28 mouse cellular contexts compared by ENCODE assay signal in the genomic region with DNA sequence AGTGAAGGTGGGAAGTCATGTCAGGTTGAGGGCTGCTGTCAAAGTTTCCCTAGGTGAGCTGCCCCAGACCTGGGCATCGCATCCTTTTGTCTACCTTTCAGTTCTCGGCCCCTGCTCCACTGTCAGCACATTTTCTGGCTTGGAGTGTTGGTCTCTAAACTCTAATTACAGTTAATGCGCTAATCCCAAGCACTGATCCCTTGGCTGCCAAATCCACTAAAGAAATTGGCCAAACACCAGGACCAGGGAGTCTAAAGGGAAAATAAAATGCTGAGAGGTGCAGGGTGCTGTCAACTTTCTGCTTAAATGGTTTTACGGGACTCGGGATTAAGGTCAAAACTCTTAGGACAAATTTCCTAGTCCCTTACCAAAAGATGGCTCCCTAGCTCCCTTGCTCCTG.
A peak's percentile ranks its signal among the peaks of the same experiment; 100 is the strongest.
DNase-seq lines count a peak whose midpoint lies in the region; ATAC-seq and TF ChIP-seq lines count a peak whose summit lies in the region.
"Had no signal": no experiment of that assay in that cellular context is flagged by ENCODE, and none has a peak within 500 bp of the region (broad histone marks: within the 10 kb centered on the region; RNA-seq: fewer than 3 reads in every experiment).

No protein-coding gene starts in this region.

- peak; percentile 42 to 49 for DNase-seq in heart, postnatal 10 days
- DNase-seq in midbrain, postnatal 0 days (ENCODE audit: low spot score), result peak; percentile 4
- DNase-seq in kidney, postnatal 10 days, result peak; percentile 7
- no peak for DNase-seq in layer of hippocampus, adult 9-11 months
- no peak for DNase-seq in thymus, postnatal 25 days
- DNase-seq: adrenal gland, adult 8-10 months; B cell, adult 2 months; cerebellum, adult 2 months; cerebellum, postnatal 25 days; gastrocnemius, postnatal 14 days; lung, postnatal 4 days; midbrain, embryonic 14.5 days; thymus, adult 2 months had no signal

- H3K4me2 ChIP-seq in heart, embryonic 12.5 days, result no peak overlapping the region
- no peak overlapping the region for H3K4me2 ChIP-seq in midbrain, postnatal 0 days (ENCODE audit: low read depth, low read length, poor library complexity, severe bottlenecking)
- H3K4me2 ChIP-seq in midbrain, embryonic 15.5 days, result no peak overlapping the region
- H3K4me2 ChIP-seq: embryonic facial prominence, embryonic 13.5 days; forebrain, embryonic 15.5 days; heart, embryonic 15.5 days; intestine, embryonic 15.5 days; neural tube, embryonic 13.5 days had no signal

- H3K9ac ChIP-seq in heart, embryonic 12.5 days, result no peak overlapping the region
- no peak overlapping the region for H3K9ac ChIP-seq in midbrain, postnatal 0 days (replicated peaks; ENCODE audit: low read length, poor library complexity, severe bottlenecking)
- H3K9ac ChIP-seq in midbrain, embryonic 15.5 days, result no peak overlapping the region
- H3K9ac ChIP-seq: embryonic facial prominence, embryonic 13.5 days; forebrain, embryonic 15.5 days; heart, embryonic 15.5 days; intestine, embryonic 15.5 days; neural tube, embryonic 13.5 days had no signal

- no peaks in the 10 kb centered on the region for H3K27me3 ChIP-seq in heart, embryonic 12.5 days (replicated peaks)
- no peaks in the 10 kb centered on the region for H3K27me3 ChIP-seq in midbrain, postnatal 0 days (ENCODE audit: insufficient read depth, low read length)
- H3K27me3 ChIP-seq in midbrain, embryonic 15.5 days (replicated peaks), result no peaks in the 10 kb centered on the region
- H3K27me3 ChIP-seq: CH12.LX; embryonic facial prominence, embryonic 13.5 days; forebrain, embryonic 15.5 days; heart, embryonic 15.5 days; intestine, embryonic 15.5 days; neural tube, embryonic 13.5 days; Patski had no signal

- ATAC-seq in heart, embryonic 12.5 days (ENCODE audit: insufficient number of reproducible peaks, low FRiP score), result no peak
- ATAC-seq in midbrain, postnatal 0 days (ENCODE audit: low FRiP score), result no peak
- no peak for ATAC-seq in midbrain, embryonic 15.5 days (replicated peaks)
- ATAC-seq: forebrain, embryonic 15.5 days; hindbrain, embryonic 16.5 days; intestine, embryonic 15.5 days; Patski had no signal

- WGBS in heart, embryonic 12.5 days, result 82% methylated on average over 5 of the region's 5 CpGs
- 62% methylated on average over 5 of the region's 5 CpGs for WGBS in midbrain, postnatal 0 days
- 73% methylated on average over 5 of the region's 5 CpGs for WGBS in midbrain, embryonic 15.5 days

- TF ChIP-seq CTCF in midbrain, postnatal 0 days (IDR thresholded peaks at IDR 0.05), result no peak

- H3K9me3 ChIP-seq in heart, embryonic 12.5 days (replicated peaks), result no peaks in the 10 kb centered on the region
- no peaks in the 10 kb centered on the region for H3K9me3 ChIP-seq in midbrain, postnatal 0 days (ENCODE audit: low read length)
- no peaks in the 10 kb centered on the region for H3K9me3 ChIP-seq in midbrain, embryonic 15.5 days
- H3K9me3 ChIP-seq: embryonic facial prominence, embryonic 13.5 days; forebrain, embryonic 15.5 days; heart, embryonic 15.5 days; hindbrain, embryonic 10.5 days; intestine, embryonic 15.5 days; neural tube, embryonic 13.5 days had no signal

- no peak overlapping the region for H3K4me3 ChIP-seq in heart, embryonic 12.5 days
- no peak overlapping the region for H3K4me3 ChIP-seq in midbrain, postnatal 0 days (ENCODE audit: low read depth, low read length)
- no peak overlapping the region for H3K4me3 ChIP-seq in midbrain, embryonic 15.5 days
- H3K4me3 ChIP-seq: embryonic facial prominence, embryonic 13.5 days; erythroblast, embryonic 14.5 days; forebrain, embryonic 15.5 days; heart, embryonic 15.5 days; hindbrain, embryonic 10.5 days; intestine, embryonic 15.5 days; myocyte; neural tube, embryonic 13.5 days had no signal

- H3K4me1 ChIP-seq in heart, embryonic 12.5 days (replicated peaks), result peaks cover 12% of the 10 kb centered on the region; the same call in 1 of the 2 replicates
- no peaks in the 10 kb centered on the region for H3K4me1 ChIP-seq in midbrain, postnatal 0 days (ENCODE audit: insufficient read depth, low read length)
- H3K4me1 ChIP-seq in midbrain, embryonic 15.5 days, result 0 out of 2 replicates have a peak, but pooled peaks cover 2% of the 10 kb centered on the region
- H3K4me1 ChIP-seq: hindbrain, embryonic 10.5 days; intestine, embryonic 15.5 days had no signal

- no peaks in the 10 kb centered on the region for H3K36me3 ChIP-seq in heart, embryonic 12.5 days
- H3K36me3 ChIP-seq in midbrain, postnatal 0 days (ENCODE audit: insufficient read depth, low read length), result no peaks in the 10 kb centered on the region
- H3K36me3 ChIP-seq in midbrain, embryonic 15.5 days (replicated peaks), result no peaks in the 10 kb centered on the region
- H3K36me3 ChIP-seq: embryonic facial prominence, embryonic 13.5 days; forebrain, embryonic 15.5 days; G1E; heart, embryonic 15.5 days; hindbrain, embryonic 10.5 days; intestine, embryonic 15.5 days; neural tube, embryonic 13.5 days had no signal

- intact Hi-C loops in heart, postnatal 10 days (cut with DNase I), result no loop called here

- H3K27ac ChIP-seq in heart, embryonic 12.5 days (ENCODE audit: poor library complexity, severe bottlenecking), result no peak overlapping the region
- H3K27ac ChIP-seq in midbrain, postnatal 0 days (ENCODE audit: low read depth, low read length), result no peak overlapping the region
- H3K27ac ChIP-seq in midbrain, embryonic 15.5 days, result no peak overlapping the region
- H3K27ac ChIP-seq: embryonic facial prominence, embryonic 13.5 days; forebrain, embryonic 15.5 days; heart, embryonic 15.5 days; hindbrain, embryonic 10.5 days; intestine, embryonic 15.5 days; neural tube, embryonic 13.5 days; stomach, postnatal 0 days had no signal

Comparison
In these comparisons a context has a peak if more than half of its experiments do, and no peak if none do; other contexts are left out.
1. DNase-seq: peak in heart, postnatal 10 days (2 of 2), midbrain, postnatal 0 days (single experiment) and kidney, postnatal 10 days (single experiment); none in layer of hippocampus, adult 9-11 months (single experiment) and thymus, postnatal 25 days (single experiment).